Mouse (Mus musculus) intestine, postnatal 0 days (tissue): ENCODE measurements at regions not wholly inside any gene's neighbourhood (a gene's known extent, or its start where the extent isn't known, plus 50 kb on each side); places are given as distances from the start of the nearest gene placed in this dataset.

Source experiments
- ATAC-seq: fragments of 200-750 bp; cut with Nextera tagmentation; 2 replicates; pipeline ENCODE4 v1.8.0; 2017; ENCODE audit warnings: mild to moderate bottlenecking, moderate TSS enrichment, moderate library complexity
- H3K27ac ChIP-seq: fragments of 300-500 bp; sonication (generic); 2 replicates; pipeline ENCODE4 v1.5.1; 2014; ENCODE audit warnings: mild to moderate bottlenecking, low read depth, low read length, moderate library complexity
- H3K27me3 ChIP-seq: fragments of 300-500 bp; sonication (generic); replicated peaks from 2 replicates; pipeline ENCODE4 v1.6.1; 2014; ENCODE audit warnings: low read length, mixed read lengths; ENCODE audit not compliant: control insufficient read depth, insufficient read depth
- H3K36me3 ChIP-seq: fragments of 300-500 bp; sonication (generic); 2 replicates; pipeline ENCODE4 v1.6.1; 2014; ENCODE audit warnings: mild to moderate bottlenecking, moderate library complexity; ENCODE audit not compliant: control insufficient read depth, insufficient read depth
- H3K4me1 ChIP-seq: fragments of 300-500 bp; sonication (generic); replicated peaks from 2 replicates; pipeline ENCODE4 v1.6.1; 2014; ENCODE audit warnings: antibody characterized with exemption, low read length, mixed read lengths; ENCODE audit not compliant: control insufficient read depth, insufficient read depth
- H3K4me2 ChIP-seq: fragments of 300-500 bp; sonication (generic); replicated peaks from 2 replicates; pipeline ENCODE4 v1.6.1; 2014; ENCODE audit warnings: low read depth, mild to moderate bottlenecking, moderate library complexity
- H3K4me3 ChIP-seq: fragments of 300-500 bp; sonication (generic); 2 replicates; pipeline ENCODE4 v1.5.1; 2014; ENCODE audit warnings: low read depth, low read length
- H3K9ac ChIP-seq: fragments of 300-500 bp; sonication (generic); 2 replicates; pipeline ENCODE4 v1.6.1; 2014; ENCODE audit warnings: mild to moderate bottlenecking, low read depth, low read length
- H3K9me3 ChIP-seq: fragments of 300-500 bp; sonication (generic); 2 replicates; pipeline ENCODE4 v1.6.1; 2016; ENCODE audit warnings: mixed run types; ENCODE audit not compliant: control insufficient read depth
- CTCF ChIP-seq: sonication (generic); IDR thresholded peaks from 2 replicates; pipeline ENCODE4 v1.5.1; 2016; ENCODE audit warnings: low read depth, mild to moderate bottlenecking, control low read depth, antibody characterized with exemption, moderate library complexity
- WGBS: fragments of 180-500 bp; shearing (Covaris S2); extraction: QIAGEN DNeasy Blood & Tissue Kit; methylation state at CpG from one replicate; pipeline ENCODE4 v1.1.7; 2014; 5-methylcytosine and 5-hydroxymethylcytosine counted together

DNA sequence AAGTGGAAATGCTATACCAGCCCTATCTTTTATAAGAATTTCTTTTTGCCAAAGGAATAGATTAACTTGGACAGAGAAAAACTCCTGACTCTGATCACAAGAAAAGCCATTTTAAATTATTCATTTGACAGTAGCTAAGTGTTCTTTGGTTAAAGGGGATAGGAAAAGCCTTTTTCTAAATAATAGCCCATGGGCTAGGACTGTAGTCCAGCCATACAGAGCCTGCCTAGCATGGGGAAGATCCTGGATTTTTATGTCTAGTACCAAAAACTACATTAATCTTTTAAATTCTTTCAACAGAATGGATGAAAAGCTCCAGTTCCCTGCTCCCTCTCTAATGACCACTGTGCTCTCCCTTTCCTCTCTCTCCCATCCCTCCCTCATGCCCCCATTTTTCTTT lies 208.5 kb downstream of the Rnf152 start:
- no peak overlapping the region for H3K27ac ChIP-seq
- no peaks in the 10 kb centered on the region for H3K9me3 ChIP-seq
- no peak overlapping the region for H3K4me3 ChIP-seq
- no peak for ATAC-seq
- H3K4me2 ChIP-seq, result no peak overlapping the region
- no peak overlapping the region for H3K9ac ChIP-seq
- H3K4me1 ChIP-seq, result no peaks in the 10 kb centered on the region
- no peak for TF ChIP-seq CTCF
- no peaks in the 10 kb centered on the region for H3K36me3 ChIP-seq
- H3K27me3 ChIP-seq, result no peaks in the 10 kb centered on the region

DNA sequence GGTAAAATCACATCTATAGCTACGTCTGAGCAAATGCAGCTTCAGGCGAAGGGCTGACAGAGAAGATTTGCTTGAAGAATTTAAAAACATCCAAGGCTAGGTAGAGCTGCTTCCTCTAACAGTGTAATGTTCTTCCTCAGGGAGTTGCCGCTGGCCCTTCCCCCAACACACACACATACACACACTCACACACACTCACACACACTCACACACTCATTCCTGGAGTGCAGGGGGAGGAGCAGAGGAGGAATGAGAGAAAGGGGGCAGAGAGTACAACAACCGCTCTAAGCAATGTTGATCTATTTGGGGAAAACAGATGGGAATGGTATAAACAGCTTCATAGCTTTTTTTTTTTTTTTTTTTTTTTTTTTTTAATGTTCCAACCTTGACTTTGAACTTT lies 232.6 kb downstream of the Rnf152 start:
- no peaks in the 10 kb centered on the region for H3K27me3 ChIP-seq
- H3K9me3 ChIP-seq, result no peaks in the 10 kb centered on the region
- ATAC-seq, result no peak
- no peak overlapping the region for H3K27ac ChIP-seq
- no peaks in the 10 kb centered on the region for H3K4me1 ChIP-seq
- TF ChIP-seq CTCF, result no peak
- no peak overlapping the region for H3K9ac ChIP-seq
- H3K4me3 ChIP-seq, result no peak overlapping the region
- H3K36me3 ChIP-seq, result no peaks in the 10 kb centered on the region
- 69% methylated on average over 4 of the region's 4 CpGs for WGBS
- no peak overlapping the region for H3K4me2 ChIP-seq

DNA sequence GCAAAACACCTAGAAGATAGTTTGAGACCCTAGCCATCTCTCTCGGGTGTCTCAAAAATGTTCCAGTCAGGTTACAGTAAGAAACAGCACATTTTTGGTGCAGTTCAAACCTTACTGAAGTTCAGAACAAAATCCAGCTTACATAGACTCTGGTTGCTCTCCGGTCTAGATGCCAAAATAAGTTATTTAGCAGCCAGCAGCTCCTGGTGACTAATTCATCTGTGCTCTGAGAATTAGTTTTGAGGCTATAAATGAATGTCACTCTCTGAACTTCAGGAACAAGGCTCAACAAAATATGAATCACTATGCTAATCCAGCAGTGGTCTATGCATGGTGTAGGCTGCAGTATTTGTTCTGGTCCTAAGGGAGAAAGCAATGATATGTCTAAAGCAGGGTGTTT lies 238.6 kb downstream of the Rnf152 start:
- whole genome bisulfite sequencing, result 79% methylated on average over 2 of the region's 2 CpGs
- no peak for TF ChIP-seq CTCF
- no peaks in the 10 kb centered on the region for H3K9me3 ChIP-seq

DNA sequence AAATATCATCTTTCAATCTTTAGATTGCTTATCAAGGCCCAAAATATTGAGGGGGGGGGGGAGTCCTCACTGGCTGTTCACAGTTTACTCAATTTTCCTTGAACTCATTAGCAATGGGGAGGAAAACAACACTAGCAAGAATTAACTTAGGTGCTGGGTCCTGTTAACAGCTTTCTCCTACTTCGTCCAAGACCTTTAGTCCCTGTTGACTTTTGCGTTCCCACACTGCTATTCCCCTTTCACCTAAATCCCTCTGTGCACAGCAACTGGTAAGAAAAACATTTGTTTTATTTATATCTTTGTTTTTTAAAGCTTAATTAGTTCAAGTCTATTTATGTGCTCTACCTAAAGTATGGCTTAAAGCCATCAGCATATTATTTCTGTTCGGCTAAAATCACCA lies 240.3 kb downstream of the Rnf152 start:
- Histone ChIP-seq H3K36me3 (no peaks in the 10 kb centered on the region), H3K4me3 (no peak overlapping the region), H3K9me3 (no peaks in the 10 kb centered on the region), H3K4me1 (no peaks in the 10 kb centered on the region), H3K27ac (no peak overlapping the region), H3K9ac (no peak overlapping the region), H3K27me3 (no peaks in the 10 kb centered on the region), H3K4me2 (no peak overlapping the region)
- TF ChIP-seq CTCF, result no peak
- 87% methylated on average over 3 of the region's 3 CpGs for WGBS
- ATAC-seq, result no peak

More for the DNA sequence above, 238.6 kb downstream of the Rnf152 start:
- H3K9ac ChIP-seq, result no peak overlapping the region
- no peaks in the 10 kb centered on the region for H3K36me3 ChIP-seq
- H3K4me3 ChIP-seq, result no peak overlapping the region
- H3K27ac ChIP-seq, result no peak overlapping the region
- no peaks in the 10 kb centered on the region for H3K4me1 ChIP-seq
- no peak overlapping the region for H3K4me2 ChIP-seq
- no peak for ATAC-seq
- no peaks in the 10 kb centered on the region for H3K27me3 ChIP-seq

DNA sequence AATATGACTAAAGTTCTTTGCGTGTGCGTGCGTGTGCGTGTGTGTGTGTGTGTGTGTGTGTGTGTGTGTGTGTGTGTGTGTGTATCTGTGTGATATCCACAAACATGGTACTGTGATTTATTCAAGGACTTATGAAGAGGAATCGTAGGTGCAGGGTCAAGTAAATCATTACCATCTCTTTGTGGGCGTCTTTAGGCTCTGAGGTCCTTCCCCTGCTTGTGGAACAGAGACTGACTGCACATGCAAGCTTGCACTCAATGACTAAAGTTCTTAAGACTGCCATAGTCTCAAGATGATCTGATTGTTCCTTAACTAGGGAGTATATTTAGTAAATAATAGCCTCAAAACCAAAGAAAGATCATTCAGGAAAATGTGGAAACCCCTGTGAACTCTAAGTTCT lies 241.1 kb downstream of the Rnf152 start:
- no peak for TF ChIP-seq CTCF
- no peaks in the 10 kb centered on the region for H3K9me3 ChIP-seq
- no peak for ATAC-seq
- no peak overlapping the region for H3K4me2 ChIP-seq
- no peaks in the 10 kb centered on the region for H3K4me1 ChIP-seq
- H3K36me3 ChIP-seq, result no peaks in the 10 kb centered on the region
- no peak overlapping the region for H3K4me3 ChIP-seq
- no peak overlapping the region for H3K27ac ChIP-seq
- H3K27me3 ChIP-seq, result no peaks in the 10 kb centered on the region
- H3K9ac ChIP-seq, result no peak overlapping the region
- 80% methylated on average over 6 of the region's 6 CpGs for WGBS

DNA sequence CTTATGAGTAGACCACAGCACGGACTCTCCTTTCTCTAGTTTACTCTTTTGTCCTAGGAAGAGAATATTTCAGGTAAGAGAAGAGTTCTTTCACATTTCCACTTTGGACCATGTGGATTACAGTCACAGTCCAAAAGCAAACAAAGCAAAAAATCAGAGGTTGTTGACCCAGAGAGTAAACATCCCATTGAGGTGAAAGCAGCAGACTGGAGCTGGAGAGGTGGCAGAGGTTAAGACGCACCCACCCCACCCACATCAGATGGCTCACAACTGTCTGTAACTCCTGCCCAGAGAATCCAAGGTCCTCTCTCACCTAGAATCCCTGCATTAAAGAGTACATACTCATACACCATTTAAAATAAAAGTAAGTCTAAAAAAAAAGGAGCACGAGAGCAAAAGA lies 241.7 kb downstream of the Rnf152 start:
- WGBS, result 60% methylated on average over 3 of the region's 3 CpGs
- Histone ChIP-seq H3K4me3 (no peak overlapping the region), H3K9me3 (no peaks in the 10 kb centered on the region), H3K27ac (no peak overlapping the region), H3K9ac (no peak overlapping the region), H3K36me3 (no peaks in the 10 kb centered on the region), H3K4me2 (no peak overlapping the region), H3K4me1 (no peaks in the 10 kb centered on the region), H3K27me3 (no peaks in the 10 kb centered on the region)
- TF ChIP-seq CTCF, result no peak
- no peak for ATAC-seq
